Comparison of ENCODE assay signal across 32 mouse cellular contexts in the genomic region with DNA sequence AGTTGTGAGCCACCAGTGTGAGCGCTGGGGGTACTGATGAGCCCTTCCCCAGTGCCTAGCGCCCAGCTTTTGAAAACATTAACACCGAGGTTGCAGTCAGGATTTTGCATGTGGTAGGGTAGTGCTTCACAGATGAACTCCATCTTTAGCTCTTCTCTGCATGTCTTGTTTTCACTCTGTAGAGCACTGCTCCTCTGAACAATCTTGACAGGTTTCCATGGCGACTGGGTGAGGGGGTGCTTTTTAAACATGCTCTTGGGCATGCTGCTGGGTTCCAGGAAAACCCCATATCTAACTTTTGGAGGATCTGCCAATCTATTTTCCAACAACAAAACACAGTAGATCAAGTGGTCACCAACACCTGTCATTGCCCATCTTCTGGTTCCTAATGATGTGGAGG. TPM values are rescaled to one million over a fixed set of nuclear protein-coding genes. Genes with fewer than 3 reads are reported as not detected.
"Had no signal": no experiment of that assay in that cellular context is flagged by ENCODE, and none has a peak within 500 bp of the region (broad histone marks: within the 10 kb centered on the region; RNA-seq: fewer than 3 reads in every experiment).

No protein-coding gene starts in this region.

- DNase-seq: gastrocnemius, adult 2 months; gastrocnemius, postnatal 10 days; gastrocnemius, postnatal 25 days; heart, adult 18-20 months; heart, postnatal 10 days; heart, postnatal 4 days; kidney, adult 18-20 months; kidney, adult 8-10 months; kidney, postnatal 14 days; kidney, postnatal 36 days; layer of hippocampus, adult 9-11 months; layer of hippocampus, postnatal 36 days; left cerebral cortex, postnatal 4 days had no signal

- H3K9ac ChIP-seq: heart, embryonic 12.5 days; hindbrain, embryonic 12.5 days; hindbrain, embryonic 14.5 days; intestine, embryonic 15.5 days; limb, embryonic 13.5 days; limb, embryonic 15.5 days; liver, embryonic 12.5 days had no signal

- H3K9me3 ChIP-seq: intestine, embryonic 15.5 days had no signal

- ATAC-seq: hindbrain, embryonic 16.5 days; inflammation-experienced regulatory T-cells, adult 6 months; intestine, embryonic 15.5 days; intestine, postnatal 0 days; liver, embryonic 12.5 days had no signal

- H3K4me3 ChIP-seq: gastrocnemius, adult 2 months; heart, embryonic 10.5 days; heart, embryonic 12.5 days; hindbrain, embryonic 10.5 days; hindbrain, embryonic 12.5 days; intestine, embryonic 15.5 days; limb, embryonic 13.5 days; limb, embryonic 15.5 days; liver, embryonic 12.5 days had no signal

- H3K36me3 ChIP-seq: heart, embryonic 10.5 days; heart, embryonic 12.5 days; hindbrain, embryonic 10.5 days; hindbrain, embryonic 12.5 days; intestine, embryonic 15.5 days; limb, embryonic 13.5 days; limb, embryonic 15.5 days; liver, embryonic 12.5 days had no signal

- H3K4me2 ChIP-seq: heart, embryonic 12.5 days; hindbrain, embryonic 12.5 days; hindbrain, embryonic 14.5 days; intestine, embryonic 15.5 days; limb, embryonic 13.5 days; limb, embryonic 15.5 days; liver, embryonic 12.5 days had no signal

- H3K4me1 ChIP-seq: heart, embryonic 10.5 days; heart, embryonic 12.5 days; hindbrain, embryonic 10.5 days; hindbrain, embryonic 12.5 days; intestine, embryonic 15.5 days; limb, embryonic 13.5 days; limb, embryonic 15.5 days; liver, embryonic 12.5 days had no signal

- H3K27ac ChIP-seq: gastrocnemius, adult 2 months; heart, embryonic 10.5 days; hindbrain, embryonic 10.5 days; hindbrain, embryonic 12.5 days; hindbrain, embryonic 14.5 days; intestine, embryonic 15.5 days; kidney, postnatal 0 days; limb, embryonic 13.5 days; limb, embryonic 15.5 days; liver, embryonic 12.5 days had no signal

RNA-seq across cellular contexts. Expression of a gene that starts 23.3 kb away (rescaled TPM):
- polyA plus RNA-seq: heart, embryonic 10.5 days; heart, embryonic 14.5 days; heart, embryonic 16.5 days; hindbrain, embryonic 14.5 days; inflammation-experienced regulatory T-cells, adult 6 months; intestine, embryonic 15.5 days; intestine, postnatal 0 days; kidney, embryonic 14.5 days; kidney, postnatal 0 days; large intestine, adult 2 months; limb, embryonic 11.5 days; limb, embryonic 13.5 days; limb, embryonic 15.5 days; liver, adult 2 months; liver, embryonic 12.5 days had no signal
